Mouse (Mus musculus): ENCODE measurements around the gene Bco2.

Gene Bco2

DNA sequence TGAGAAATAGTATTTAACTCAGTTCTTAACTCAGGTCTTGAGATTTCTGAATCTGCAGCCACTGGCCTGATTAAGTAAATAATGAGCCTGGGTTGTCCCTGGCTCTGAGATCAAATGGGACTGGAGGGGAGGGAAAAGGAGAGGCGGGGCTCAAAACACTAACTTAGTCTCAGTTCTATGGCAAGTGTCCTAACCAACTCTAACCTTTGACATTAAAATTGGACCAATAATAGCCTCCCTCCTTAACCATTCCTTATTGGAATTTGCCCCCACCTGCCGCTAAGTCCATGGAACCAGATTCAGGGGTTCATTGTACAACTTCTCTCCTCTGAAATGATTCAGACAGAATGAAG, at the start of gene Bco2:
Gene Bco2 (minus strand): TSS at position 88 of the 353 bp plus-strand sequence.
- no peaks in the 10 kb centered on the region for H3K36me3 ChIP-seq (ENCODE audit: insufficient read depth, low read length)
- peak within 1 kb of the TSS; percentile 56 for H3K4me3 ChIP-seq (replicated peaks; ENCODE audit: low read length)
- peaks cover 22% of the 10 kb centered on the region for H3K4me1 ChIP-seq (replicated peaks; ENCODE audit: low read depth, low read length)
- no peaks in the 10 kb centered on the region for H3K9me3 ChIP-seq (ENCODE audit: low read length)
- peaks cover 6% of the 10 kb centered on the region for H3K27me3 ChIP-seq (ENCODE audit: insufficient read depth, low read length)
- TF ChIP-seq POU5F1 (IDR thresholded peaks at IDR 0.05; ENCODE audit: borderline replicate concordance, low read length) (no peak), CTCF (conservative IDR thresholded peaks at IDR 0.05; ENCODE audit: low read length) (no peak), NANOG (IDR thresholded peaks at IDR 0.05; ENCODE audit: borderline replicate concordance, low read length) (no peak)

GRCm38 (mm10) chr9:50604338-50604737, 49.4 kb upstream of the Bco2 start:
- H3K9me3 ChIP-seq (ENCODE audit: low read length), result no peaks in the 10 kb centered on the region
- H3K27me3 ChIP-seq (ENCODE audit: insufficient read depth, low read length), result no peaks in the 10 kb centered on the region
- H3K4me1 ChIP-seq (replicated peaks; ENCODE audit: low read depth, low read length), result peaks cover 42% of the 10 kb centered on the region
- peak overlapping the region; percentile 96 for H3K4me3 ChIP-seq (replicated peaks; ENCODE audit: low read length)
- peaks cover 69% of the 10 kb centered on the region for H3K36me3 ChIP-seq (ENCODE audit: insufficient read depth, low read length)
- no peak for TF ChIP-seq CTCF (conservative IDR thresholded peaks at IDR 0.05; ENCODE audit: low read length)
- TF ChIP-seq NANOG (IDR thresholded peaks at IDR 0.05; ENCODE audit: borderline replicate concordance, low read length), result no peak
- TF ChIP-seq POU5F1 (IDR thresholded peaks at IDR 0.05; ENCODE audit: borderline replicate concordance, low read length), result no peak

- H3K27me3 ChIP-seq (ENCODE audit: insufficient read depth, low read length), result no peaks in the 10 kb centered on the region
- H3K4me3 ChIP-seq (replicated peaks; ENCODE audit: low read length), result peak overlapping the region; percentile 96
- H3K4me1 ChIP-seq (replicated peaks; ENCODE audit: low read depth, low read length), result peaks cover 42% of the 10 kb centered on the region
- H3K36me3 ChIP-seq (ENCODE audit: insufficient read depth, low read length), result peaks cover 69% of the 10 kb centered on the region
- TF ChIP-seq NANOG (IDR thresholded peaks at IDR 0.05; ENCODE audit: borderline replicate concordance, low read length) (no peak), CTCF (conservative IDR thresholded peaks at IDR 0.05; ENCODE audit: low read length) (no peak), POU5F1 (IDR thresholded peaks at IDR 0.05; ENCODE audit: borderline replicate concordance, low read length) (no peak)
- H3K9me3 ChIP-seq (ENCODE audit: low read length), result no peaks in the 10 kb centered on the region
Measured at GRCm38 (mm10) chr9:50603998-50604324, 49.0 kb upstream of the Bco2 start.

DNA sequence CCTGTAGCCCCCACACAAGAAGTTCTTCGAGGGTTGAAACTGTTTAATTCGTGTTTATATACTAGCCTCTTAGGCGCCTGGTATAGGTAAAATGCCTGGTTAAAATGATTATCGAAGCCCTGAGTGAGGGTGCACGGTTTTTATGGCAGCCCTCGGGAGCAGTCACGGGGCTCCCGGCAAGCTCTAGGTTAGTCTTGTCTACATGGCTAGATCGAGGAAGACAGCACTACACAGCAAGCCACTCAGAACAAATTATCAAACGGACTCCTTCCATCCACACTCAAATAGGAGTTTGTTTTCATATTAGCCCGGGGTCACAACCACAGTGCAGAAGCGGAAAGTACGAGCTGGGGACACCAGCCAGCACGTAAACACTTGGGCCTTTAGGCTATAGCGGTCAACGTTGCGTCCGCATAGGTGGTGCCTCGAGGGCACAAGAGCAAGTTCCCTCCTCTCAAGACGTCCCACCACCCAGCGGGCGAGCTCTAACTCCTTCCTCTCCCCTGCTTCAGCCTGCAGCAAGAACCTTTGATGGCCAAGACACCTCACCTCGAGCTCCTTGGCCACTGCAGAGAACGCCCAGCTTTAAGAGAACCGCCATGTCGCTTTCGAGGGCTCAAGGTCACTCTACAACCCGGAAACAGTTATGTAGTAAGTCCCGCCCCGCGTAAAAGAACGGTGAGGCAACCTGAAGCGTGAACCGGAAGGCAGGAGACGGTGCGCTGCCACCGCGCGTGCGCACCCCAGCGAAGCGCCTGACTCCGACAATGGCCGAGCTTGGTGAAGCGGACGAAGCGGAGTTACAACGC, 48.4 kb upstream of the Bco2 start, which contains the start of the genes Sdhd and Timm8b:
Gene Sdhd (minus strand): TSS at position 624 of the 809 bp plus-strand sequence.
Gene Timm8b (plus strand): TSS at position 722 of the 809 bp plus-strand sequence.
- H3K4me1 ChIP-seq (replicated peaks; ENCODE audit: low read depth, low read length), result peaks cover 46% of the 10 kb centered on the region
- H3K4me3 ChIP-seq (replicated peaks; ENCODE audit: low read length), result peak within 1 kb of the TSS; percentile 96
- TF ChIP-seq POU5F1 (IDR thresholded peaks at IDR 0.05; ENCODE audit: borderline replicate concordance, low read length), result no peak
- 0 out of 2 replicates have a peak, but pooled peaks have one; percentile 7 for TF ChIP-seq NANOG (IDR thresholded peaks at IDR 0.05; ENCODE audit: borderline replicate concordance, low read length)
- TF ChIP-seq CTCF (conservative IDR thresholded peaks at IDR 0.05; ENCODE audit: low read length), result no peak
- H3K27me3 ChIP-seq (ENCODE audit: insufficient read depth, low read length), result no peaks in the 10 kb centered on the region
- H3K9me3 ChIP-seq (ENCODE audit: low read length), result no peaks in the 10 kb centered on the region
- H3K36me3 ChIP-seq (ENCODE audit: insufficient read depth, low read length), result peaks cover 69% of the 10 kb centered on the region

DNA sequence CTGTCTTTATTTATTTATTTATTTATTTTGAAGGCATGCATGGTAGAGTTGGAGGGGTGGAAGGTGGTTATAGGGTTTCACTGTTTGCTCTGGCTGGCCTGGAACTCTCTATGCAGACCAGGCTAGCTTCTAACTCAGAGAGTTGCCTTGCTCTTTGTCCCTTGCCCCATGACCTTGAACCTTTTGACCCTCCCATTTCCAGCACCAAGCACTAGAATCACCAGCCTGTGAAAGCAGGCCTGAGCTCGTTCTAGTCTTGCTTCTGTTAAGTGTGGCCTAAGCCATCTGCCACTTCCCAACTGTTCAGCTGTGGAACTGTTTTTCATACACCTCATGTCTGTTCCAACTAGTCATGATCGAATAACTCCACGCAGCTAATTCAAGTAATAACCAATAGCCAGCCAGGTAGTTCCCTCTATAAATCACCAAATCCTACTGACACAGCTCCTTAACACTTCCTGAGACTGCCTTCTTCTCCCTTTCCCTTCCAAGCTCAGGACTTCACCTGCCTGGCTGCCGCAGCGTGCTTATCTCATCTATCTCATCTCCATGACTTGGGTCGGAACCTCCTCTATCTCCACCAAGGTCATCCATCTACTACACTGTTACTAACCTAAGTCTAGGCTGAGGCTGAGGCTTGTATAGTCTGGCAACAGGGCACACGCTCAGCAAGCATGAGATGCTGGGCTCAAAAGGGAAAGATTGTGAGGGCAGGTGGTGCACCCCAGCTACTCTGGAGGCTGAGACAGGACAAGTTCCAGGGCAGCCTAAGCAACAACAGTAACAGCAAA, 47.3 kb upstream of the Bco2 start:
- Histone ChIP-seq H3K4me1 (replicated peaks; ENCODE audit: low read depth, low read length) (peaks cover 46% of the 10 kb centered on the region), H3K36me3 (ENCODE audit: insufficient read depth, low read length) (peaks cover 69% of the 10 kb centered on the region), H3K27me3 (ENCODE audit: insufficient read depth, low read length) (no peaks in the 10 kb centered on the region), H3K9me3 (ENCODE audit: low read length) (no peaks in the 10 kb centered on the region), H3K4me3 (replicated peaks; ENCODE audit: low read length) (peak overlapping the region; percentile 96)
- TF ChIP-seq POU5F1 (IDR thresholded peaks at IDR 0.05; ENCODE audit: borderline replicate concordance, low read length), result no peak
- no peak for TF ChIP-seq CTCF (conservative IDR thresholded peaks at IDR 0.05; ENCODE audit: low read length)
- no peak for TF ChIP-seq NANOG (IDR thresholded peaks at IDR 0.05; ENCODE audit: borderline replicate concordance, low read length)

- H3K9me3 ChIP-seq (ENCODE audit: low read length), result no peaks in the 10 kb centered on the region
- H3K27me3 ChIP-seq (ENCODE audit: insufficient read depth, low read length), result no peaks in the 10 kb centered on the region
- H3K4me3 ChIP-seq (replicated peaks; ENCODE audit: low read length), result peak overlapping the region; percentile 96; the same call in 1 of the 2 replicates
- peaks cover 69% of the 10 kb centered on the region for H3K36me3 ChIP-seq (ENCODE audit: insufficient read depth, low read length)
- no peak for TF ChIP-seq NANOG (IDR thresholded peaks at IDR 0.05; ENCODE audit: borderline replicate concordance, low read length)
- TF ChIP-seq POU5F1 (IDR thresholded peaks at IDR 0.05; ENCODE audit: borderline replicate concordance, low read length), result no peak
- peaks cover 46% of the 10 kb centered on the region for H3K4me1 ChIP-seq (replicated peaks; ENCODE audit: low read depth, low read length)
Measured at GRCm38 (mm10) chr9:50601536-50601935, 46.6 kb upstream of the Bco2 start.

DNA sequence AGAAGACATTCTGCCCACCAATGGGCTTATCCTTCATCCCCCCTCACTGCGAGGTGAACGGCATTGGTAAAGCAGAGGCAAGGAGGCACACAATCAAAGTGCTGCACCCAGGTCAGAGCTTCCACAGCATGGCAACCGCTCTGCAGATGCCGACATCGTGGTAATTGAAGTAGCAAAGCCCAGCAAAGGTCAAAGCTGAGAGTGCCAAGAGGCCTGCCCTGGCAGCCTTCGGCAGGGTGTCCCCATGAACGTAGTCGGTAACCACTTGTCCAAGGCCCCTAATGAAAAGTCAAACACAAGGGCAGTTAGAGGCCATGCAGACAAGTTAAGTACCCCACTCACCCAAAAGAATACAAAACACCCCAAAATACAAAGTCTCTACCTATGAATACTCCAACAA, 42.0 kb upstream of the Bco2 start:
- TF ChIP-seq CTCF (conservative IDR thresholded peaks at IDR 0.05; ENCODE audit: low read length), result no peak
- no peak for TF ChIP-seq POU5F1 (IDR thresholded peaks at IDR 0.05; ENCODE audit: borderline replicate concordance, low read length)
- Histone ChIP-seq H3K4me1 (replicated peaks; ENCODE audit: low read depth, low read length) (peaks cover 29% of the 10 kb centered on the region), H3K4me3 (replicated peaks; ENCODE audit: low read length) (no peak overlapping the region), H3K9me3 (ENCODE audit: low read length) (no peaks in the 10 kb centered on the region), H3K36me3 (ENCODE audit: insufficient read depth, low read length) (peaks cover 68% of the 10 kb centered on the region), H3K27me3 (ENCODE audit: insufficient read depth, low read length) (no peaks in the 10 kb centered on the region)

DNA sequence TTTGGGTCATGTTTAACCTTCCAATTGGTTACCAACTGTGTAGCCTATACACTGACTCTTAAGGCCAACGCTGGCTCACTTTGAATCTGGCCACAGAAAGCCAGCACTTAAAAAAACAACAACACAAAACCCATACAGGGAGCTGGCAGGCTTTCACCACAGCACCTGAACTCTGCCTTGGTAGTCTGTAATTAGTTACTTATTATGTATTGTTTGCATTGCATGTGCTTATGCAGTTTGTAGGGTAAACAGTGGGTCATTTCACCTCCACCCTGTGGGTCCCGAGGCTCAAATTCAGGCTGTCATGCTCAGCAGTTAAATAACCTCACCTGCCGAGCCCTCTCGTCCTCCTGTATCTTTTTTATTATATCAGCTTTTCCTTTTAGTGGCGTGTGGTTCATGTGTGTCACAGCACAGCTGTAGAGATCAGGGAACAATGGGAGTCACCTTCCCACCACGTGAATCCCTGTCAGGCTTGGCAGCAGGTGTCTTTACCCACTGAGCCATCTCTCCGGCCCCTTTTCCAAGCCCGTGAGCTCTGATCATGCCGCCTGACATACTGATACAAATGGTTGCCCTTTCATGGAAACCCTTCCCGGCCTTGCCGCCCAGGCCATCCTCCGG, 39.9 kb upstream of the Bco2 start:
- H3K9me3 ChIP-seq (ENCODE audit: low read length), result no peaks in the 10 kb centered on the region
- H3K4me3 ChIP-seq (replicated peaks; ENCODE audit: low read length), result no peak overlapping the region
- TF ChIP-seq NANOG (IDR thresholded peaks at IDR 0.05; ENCODE audit: borderline replicate concordance, low read length) (no peak), POU5F1 (IDR thresholded peaks at IDR 0.05; ENCODE audit: borderline replicate concordance, low read length) (no peak), CTCF (conservative IDR thresholded peaks at IDR 0.05; ENCODE audit: low read length) (no peak)
- H3K36me3 ChIP-seq (ENCODE audit: insufficient read depth, low read length), result peaks cover 49% of the 10 kb centered on the region
- H3K27me3 ChIP-seq (ENCODE audit: insufficient read depth, low read length), result peaks cover 3% of the 10 kb centered on the region; the same call in 1 of the 2 replicates
- H3K4me1 ChIP-seq (replicated peaks; ENCODE audit: low read depth, low read length), result peaks cover 11% of the 10 kb centered on the region; the same call in 1 of the 2 replicates

Measured in E14TG2a.4 (cell line).